Mouse (Mus musculus) liver, adult 2 months (tissue): ENCODE data around the gene Ttc34.

ENCODE experiments used
- CTCF ChIP-seq: fragments of 200-500 bp; IDR thresholded peaks from 2 replicates; pipeline ENCODE4 v1.5.1; 2011; ENCODE audit warnings: low read depth, low read length, control low read depth
- POLR2A ChIP-seq: fragments of 200-500 bp; IDR thresholded peaks from 2 replicates; pipeline ENCODE4 v1.6.1; 2011; ENCODE audit warnings: low read length, control low read depth; ENCODE audit not compliant: insufficient read depth; ENCODE audit errors: extremely low read depth

DNA sequence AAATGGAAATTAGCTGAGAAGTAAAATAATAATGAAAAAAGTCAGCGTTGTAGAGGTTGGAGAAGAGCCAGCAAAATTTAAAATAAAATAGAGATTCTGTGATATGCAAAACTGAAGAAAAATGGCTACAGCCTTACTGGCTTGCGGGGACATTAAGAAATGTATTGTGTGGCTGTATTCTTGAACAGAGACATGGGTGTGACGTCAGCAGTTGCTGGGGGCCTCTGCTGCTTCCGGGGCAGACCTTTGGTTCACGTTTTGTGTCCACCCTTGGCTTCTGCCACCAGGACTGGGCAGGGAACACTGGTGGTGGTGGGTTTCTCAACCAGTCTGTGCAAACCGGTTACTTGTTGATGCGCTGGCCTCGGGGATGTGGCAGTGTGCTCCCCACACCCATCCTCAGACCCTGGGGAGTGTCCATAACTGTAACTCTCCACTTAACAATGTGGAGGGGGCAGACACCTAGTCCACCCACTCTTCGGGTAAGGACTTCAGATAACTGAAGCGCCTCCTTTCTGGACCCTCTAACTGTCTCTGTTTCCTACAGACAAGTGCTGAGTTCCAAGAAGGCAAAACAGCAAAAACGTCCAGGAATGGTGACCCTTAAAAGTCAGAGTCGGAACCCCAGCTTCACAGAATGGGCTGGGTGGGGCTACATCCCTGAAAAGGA is 17.6 kb downstream of the Ttc34 start:
- TF ChIP-seq CTCF (no peak), POLR2A (no peak)
